Mouse (Mus musculus) embryonic fibroblast, embryonic 13.5 days (primary cell): ENCODE data around the gene Mrnip. TPM values are rescaled to one million over a fixed set of nuclear protein-coding genes. Genes with fewer than 3 reads are reported as not detected.

Experiments used
- H3K27ac ChIP-seq: 2 replicates; pipeline ENCODE4 v1.5.1; 2012; ENCODE audit warnings: low read length, control low read depth, inconsistent platforms; ENCODE audit not compliant: insufficient read depth
- H3K4me1 ChIP-seq: 2 replicates; pipeline ENCODE4 v1.6.1; 2011; ENCODE audit warnings: low read length; ENCODE audit not compliant: control insufficient read depth, insufficient read depth
- H3K4me3 ChIP-seq: 2 replicates; pipeline ENCODE4 v1.5.1; 2011; ENCODE audit warnings: mild to moderate bottlenecking, control low read depth, low read length; ENCODE audit not compliant: insufficient read depth
- CTCF ChIP-seq: IDR thresholded peaks from 2 replicates; pipeline ENCODE4 v1.5.1; 2011; ENCODE audit warnings: mild to moderate bottlenecking, control low read depth, low read length, moderate library complexity, borderline replicate concordance; ENCODE audit not compliant: insufficient read depth
- POLR2A ChIP-seq: IDR thresholded peaks from 2 replicates; pipeline ENCODE4 v1.6.1; 2011; ENCODE audit warnings: low read depth, mild to moderate bottlenecking, control low read depth, low read length, moderate library complexity
- polyA plus RNA-seq: library from polyadenylated mRNA; stranded (reverse); fragments of >200 nt; gene quantifications from 2 replicates; pipeline ENCODE4 v1.2.4, GENCODE M21; 2011; ENCODE audit warnings: low read depth; ENCODE audit not compliant: missing spikeins, insufficient read length

Gene Mrnip
- polyA plus RNA-seq, 1 experiment = 2.9 TPM

GRCm38 (mm10) chr11:50233022-50233421, 58.8 kb downstream of the Mrnip start:
- no peak overlapping the region for H3K4me3 ChIP-seq
- TF ChIP-seq CTCF = no peak
- TF ChIP-seq POLR2A = no peak
- H3K27ac ChIP-seq = no peak overlapping the region
- H3K4me1 ChIP-seq = peaks cover 15% of the 10 kb centered on the region; the same call in 1 of the 2 replicates

- no peak for TF ChIP-seq POLR2A
- TF ChIP-seq CTCF = no peak
- Histone ChIP-seq H3K4me3 (no peak overlapping the region), H3K4me1 (peaks cover 11% of the 10 kb centered on the region; the same call in 1 of the 2 replicates), H3K27ac (no peak overlapping the region)
These were observed 59.7 kb downstream of the Mrnip start for GRCm38 (mm10) chr11:50233993-50234392.

DNA sequence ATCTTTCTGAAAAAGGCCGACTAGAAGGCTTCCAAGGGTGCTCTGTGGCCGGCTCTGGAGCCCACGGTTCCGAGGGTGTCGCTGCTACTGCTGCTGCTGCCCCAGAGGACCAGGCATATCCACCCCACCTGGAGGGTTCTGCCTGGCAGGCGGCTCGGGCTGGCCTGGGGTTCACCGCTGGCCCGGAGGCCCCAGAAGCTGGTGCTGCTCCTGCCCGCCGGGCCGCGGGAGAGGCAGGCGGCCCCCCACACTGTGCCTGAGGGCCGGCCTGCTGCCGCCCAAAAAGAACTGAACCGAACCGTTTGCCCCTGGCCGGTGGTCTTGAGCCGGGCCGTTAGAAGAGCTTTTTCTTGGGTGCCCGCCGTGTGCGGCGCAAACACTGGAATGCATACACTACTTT, 60.4 kb downstream of the Mrnip start:
- Histone ChIP-seq H3K4me1 (peaks cover 11% of the 10 kb centered on the region; the same call in 1 of the 2 replicates), H3K4me3 (no peak overlapping the region), H3K27ac (no peak overlapping the region)
- TF ChIP-seq CTCF (no peak), POLR2A (no peak)

DNA sequence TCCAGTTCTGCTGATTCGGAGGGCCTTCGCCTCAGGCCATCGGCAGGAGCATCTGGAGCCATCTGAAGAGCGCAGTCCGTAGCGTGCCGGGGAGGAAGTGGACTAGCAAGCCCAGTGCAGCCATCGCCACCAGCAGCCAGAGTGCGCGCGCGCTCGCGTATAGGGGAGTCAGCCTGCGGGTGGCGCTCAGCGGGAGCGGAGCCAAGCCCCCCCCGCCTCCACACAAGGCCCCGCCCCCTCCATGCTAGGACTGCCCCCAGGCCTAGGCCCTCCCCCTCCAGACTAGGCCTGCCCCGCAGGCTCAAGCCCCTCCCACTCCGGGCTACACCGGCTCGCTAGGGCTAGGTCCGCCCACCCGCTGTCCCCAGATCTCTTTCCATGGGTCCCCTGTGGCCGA, 62.3 kb downstream of the Mrnip start:
- Histone ChIP-seq H3K4me3 (peak overlapping the region; percentile 44), H3K27ac (no peak overlapping the region), H3K4me1 (peaks cover 6% of the 10 kb centered on the region; the same call in 1 of the 2 replicates)
- TF ChIP-seq CTCF (peak; percentile 55; the same call in 1 of the 2 replicates), POLR2A (peak; percentile 35; the same call in 1 of the 2 replicates)

- Histone ChIP-seq H3K4me1 (peaks cover 6% of the 10 kb centered on the region; the same call in 1 of the 2 replicates), H3K4me3 (peak overlapping the region; percentile 44), H3K27ac (no peak overlapping the region)
- no peak for TF ChIP-seq POLR2A
These were observed 62.9 kb downstream of the Mrnip start for GRCm38 (mm10) chr11:50236937-50237835.

- TF ChIP-seq CTCF = no peak
- Histone ChIP-seq H3K4me3 (peak within 1 kb of the TSS; percentile 44), H3K27ac (no peak within 1 kb of the TSS), H3K4me1 (peaks cover 6% of the 10 kb centered on the region; the same call in 1 of the 2 replicates)
These were observed 64.1 kb downstream of the Mrnip start, which contains the start of gene Ltc4s for GRCm38 (mm10) chr11:50238324-50238723. Ltc4s (minus strand) TSS chr11:50238616.

- Histone ChIP-seq H3K27ac (no peak overlapping the region), H3K4me1 (peaks cover 6% of the 10 kb centered on the region; the same call in 1 of the 2 replicates), H3K4me3 (no peak overlapping the region)
- TF ChIP-seq POLR2A (no peak), CTCF (no peak)
These were observed 64.9 kb downstream of the Mrnip start for GRCm38 (mm10) chr11:50238821-50239791.

DNA sequence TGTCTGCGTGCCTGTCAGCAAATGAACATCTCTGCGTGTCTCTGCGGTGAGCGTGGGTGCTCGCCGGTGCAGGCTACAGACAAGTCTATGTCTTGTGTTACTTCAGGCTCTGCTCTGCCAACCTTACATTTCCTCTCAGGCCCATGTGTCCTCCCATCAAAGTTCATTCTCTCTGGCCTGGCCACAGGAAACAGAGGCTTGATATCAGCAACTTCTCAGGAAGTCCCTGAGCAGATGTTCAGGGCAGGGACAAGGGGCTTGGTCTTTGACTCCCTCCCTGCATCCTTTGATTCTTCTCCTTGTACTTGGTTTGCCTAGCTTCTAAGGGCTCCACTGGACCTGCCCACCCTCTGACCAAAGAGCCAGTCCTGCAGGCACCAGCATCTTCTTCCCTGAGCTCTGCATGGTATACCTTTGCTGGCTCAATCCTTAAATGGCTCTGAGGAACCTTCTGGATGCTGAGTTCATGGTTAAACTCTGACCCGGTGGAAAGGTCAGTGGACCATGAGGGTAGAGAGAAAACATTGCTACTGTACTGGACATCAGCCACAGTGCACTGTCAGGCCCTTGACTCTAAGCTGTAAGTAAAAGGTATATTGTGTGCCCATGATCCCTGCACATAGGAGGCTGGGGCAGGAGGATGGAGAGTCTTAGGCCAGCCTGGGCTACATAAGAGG, 66.1 kb downstream of the Mrnip start:
- Histone ChIP-seq H3K4me3 (no peak overlapping the region), H3K27ac (no peak overlapping the region), H3K4me1 (peaks cover 8% of the 10 kb centered on the region)
- TF ChIP-seq POLR2A (no peak), CTCF (no peak)

GRCm38 (mm10) chr11:50243926-50244325, 69.7 kb downstream of the Mrnip start:
- H3K4me3 ChIP-seq = no peak overlapping the region
- H3K4me1 ChIP-seq = peaks cover 2% of the 10 kb centered on the region; the same call in 1 of the 2 replicates
- H3K27ac ChIP-seq = no peak overlapping the region
- no peak for TF ChIP-seq POLR2A
- TF ChIP-seq CTCF = no peak
